Mouse (Mus musculus): Measurements from ENCODE around the gene BC005624. TPM values are rescaled to one million over a fixed set of nuclear protein-coding genes. Genes with fewer than 3 reads are reported as not detected.
A peak's percentile ranks its signal among the peaks of the same experiment; 100 is the strongest.

BC005624 gene
- polyA plus RNA-seq, 2 experiments = 46.5 to 65.1 TPM

DNA sequence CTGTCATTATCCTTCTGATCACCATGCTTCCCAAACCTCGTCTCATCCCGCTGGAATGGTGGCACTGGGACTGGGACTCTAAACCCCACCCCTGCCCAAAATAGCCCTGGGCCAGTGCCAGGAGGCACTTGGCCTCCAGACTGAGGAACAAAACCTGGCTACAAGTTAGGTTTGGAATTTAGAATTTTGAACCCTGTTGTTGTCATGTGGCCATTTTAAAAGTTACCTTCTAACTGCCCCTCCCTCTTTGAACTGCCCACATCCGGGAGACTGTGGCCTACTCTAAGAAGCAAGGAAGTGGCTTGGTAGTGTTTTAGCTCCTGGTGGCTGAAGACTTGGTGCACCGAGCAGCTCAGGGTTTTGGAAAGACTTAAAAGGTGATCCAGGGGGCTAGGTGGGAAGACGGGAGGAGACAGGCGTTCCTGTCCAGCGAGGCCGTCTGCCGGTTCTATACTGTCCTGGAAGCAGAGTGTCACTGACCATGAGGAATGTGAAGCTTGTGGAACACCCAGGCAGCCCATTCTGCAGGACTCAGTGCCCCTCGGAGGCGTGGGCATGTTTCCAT lies 13.5 kb upstream of the BC005624 start:
- Histone ChIP-seq H3K27me3 (ENCODE audit: control insufficient read depth, insufficient read depth, low read length) (no peaks in the 10 kb centered on the region), H3K4me1 (ENCODE audit: control insufficient read depth, insufficient read depth, low read length) (no peaks in the 10 kb centered on the region), H3K9ac (ENCODE audit: low read depth, low read length, severe bottlenecking) (no peak overlapping the region), H3K9me3 (ENCODE audit: control insufficient read depth, low read length) (no peaks in the 10 kb centered on the region), H3K36me3 (ENCODE audit: control insufficient read depth, insufficient read depth, low read length) (peaks cover 4% of the 10 kb centered on the region), H3K27ac (replicated peaks; ENCODE audit: low read depth, low read length) (no peak overlapping the region), H3K4me2 (replicated peaks; ENCODE audit: low read depth, low read length, severe bottlenecking) (no peak overlapping the region), H3K4me3 (replicated peaks; ENCODE audit: low read length) (no peak overlapping the region)
- no peak for DNase-seq (ENCODE audit: low spot score)
- no peak for ATAC-seq (ENCODE audit: low FRiP score, low read depth)
- TF ChIP-seq POLR2A (IDR thresholded peaks at IDR 0.05; ENCODE audit: borderline replicate concordance, extremely low read depth, insufficient read depth, insufficient read length) = no peak
- WGBS = 84% methylated on average over 11 of the region's 11 CpGs

DNA sequence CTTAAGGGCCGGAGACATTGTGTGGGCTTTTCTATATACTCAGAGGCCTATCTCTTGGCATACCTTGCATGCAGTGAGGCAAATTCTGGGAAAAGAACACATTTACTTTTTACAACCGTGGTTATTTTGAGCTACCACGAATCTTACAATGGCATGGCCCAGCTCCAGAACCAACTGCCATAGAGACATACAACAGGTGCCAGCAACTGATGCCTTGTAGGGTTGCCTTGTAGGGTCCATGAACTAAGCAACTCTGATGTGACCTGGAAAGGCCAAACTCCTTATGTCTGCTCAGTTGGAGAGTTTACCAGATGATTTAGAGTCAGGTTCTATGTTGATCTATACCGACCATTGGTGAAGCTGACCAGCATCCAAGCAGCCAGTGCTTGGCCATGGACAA lies 12.9 kb upstream of the BC005624 start:
- Histone ChIP-seq H3K4me2 (replicated peaks; ENCODE audit: low read depth, low read length, severe bottlenecking) (no peak overlapping the region), H3K4me1 (ENCODE audit: control insufficient read depth, insufficient read depth, low read length) (no peaks in the 10 kb centered on the region), H3K27me3 (ENCODE audit: control insufficient read depth, insufficient read depth, low read length) (no peaks in the 10 kb centered on the region), H3K36me3 (ENCODE audit: control insufficient read depth, insufficient read depth, low read length) (peaks cover 4% of the 10 kb centered on the region), H3K9me3 (ENCODE audit: control insufficient read depth, low read length) (no peaks in the 10 kb centered on the region), H3K4me3 (replicated peaks; ENCODE audit: low read length) (no peak overlapping the region), H3K9ac (ENCODE audit: low read depth, low read length, severe bottlenecking) (no peak overlapping the region), H3K27ac (replicated peaks; ENCODE audit: low read depth, low read length) (no peak overlapping the region)
- ATAC-seq (ENCODE audit: low FRiP score, low read depth) (no peak), DNase-seq (ENCODE audit: low spot score) (no peak)
- WGBS = 86% methylated on average over 4 of the region's 4 CpGs
- no peak for TF ChIP-seq POLR2A (IDR thresholded peaks at IDR 0.05; ENCODE audit: borderline replicate concordance, extremely low read depth, insufficient read depth, insufficient read length)

DNA sequence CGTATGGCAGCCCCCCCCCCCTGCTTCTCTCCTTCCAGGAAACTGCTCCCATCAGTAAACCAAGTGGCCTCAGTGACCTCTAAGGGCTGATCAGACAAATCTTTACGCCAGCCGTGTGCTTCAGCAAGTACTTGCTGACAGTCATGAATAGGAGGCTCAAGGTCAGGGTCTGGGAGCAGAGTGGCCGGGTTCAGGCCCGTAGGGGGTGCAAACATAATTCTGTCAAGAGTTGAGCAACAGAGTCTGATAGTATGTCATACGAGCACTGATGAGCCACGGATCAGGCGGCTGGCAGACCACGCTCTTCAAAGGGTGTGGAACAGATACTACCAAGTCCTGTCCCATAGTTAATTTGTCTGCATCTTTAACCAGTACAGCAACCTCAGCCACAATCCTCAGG lies 8.2 kb upstream of the BC005624 start:
- no peak overlapping the region for H3K4me2 ChIP-seq (replicated peaks; ENCODE audit: low read depth, low read length, severe bottlenecking)
- DNase-seq (ENCODE audit: low spot score) (no peak), ATAC-seq (ENCODE audit: low FRiP score, low read depth) (no peak)
- no peaks in the 10 kb centered on the region for H3K36me3 ChIP-seq (ENCODE audit: control insufficient read depth, insufficient read depth, low read length)
- WGBS = 83% methylated on average over 9 of the region's 9 CpGs
- no peak overlapping the region for H3K9ac ChIP-seq (ENCODE audit: low read depth, low read length, severe bottlenecking)
- H3K4me1 ChIP-seq (ENCODE audit: control insufficient read depth, insufficient read depth, low read length) = no peaks in the 10 kb centered on the region
- TF ChIP-seq POLR2A (IDR thresholded peaks at IDR 0.05; ENCODE audit: borderline replicate concordance, extremely low read depth, insufficient read depth, insufficient read length) = no peak
- no peaks in the 10 kb centered on the region for H3K9me3 ChIP-seq (ENCODE audit: control insufficient read depth, low read length)
- H3K27ac ChIP-seq (replicated peaks; ENCODE audit: low read depth, low read length) = no peak overlapping the region
- H3K4me3 ChIP-seq (replicated peaks; ENCODE audit: low read length) = no peak overlapping the region
- no peaks in the 10 kb centered on the region for H3K27me3 ChIP-seq (ENCODE audit: control insufficient read depth, insufficient read depth, low read length)

DNA sequence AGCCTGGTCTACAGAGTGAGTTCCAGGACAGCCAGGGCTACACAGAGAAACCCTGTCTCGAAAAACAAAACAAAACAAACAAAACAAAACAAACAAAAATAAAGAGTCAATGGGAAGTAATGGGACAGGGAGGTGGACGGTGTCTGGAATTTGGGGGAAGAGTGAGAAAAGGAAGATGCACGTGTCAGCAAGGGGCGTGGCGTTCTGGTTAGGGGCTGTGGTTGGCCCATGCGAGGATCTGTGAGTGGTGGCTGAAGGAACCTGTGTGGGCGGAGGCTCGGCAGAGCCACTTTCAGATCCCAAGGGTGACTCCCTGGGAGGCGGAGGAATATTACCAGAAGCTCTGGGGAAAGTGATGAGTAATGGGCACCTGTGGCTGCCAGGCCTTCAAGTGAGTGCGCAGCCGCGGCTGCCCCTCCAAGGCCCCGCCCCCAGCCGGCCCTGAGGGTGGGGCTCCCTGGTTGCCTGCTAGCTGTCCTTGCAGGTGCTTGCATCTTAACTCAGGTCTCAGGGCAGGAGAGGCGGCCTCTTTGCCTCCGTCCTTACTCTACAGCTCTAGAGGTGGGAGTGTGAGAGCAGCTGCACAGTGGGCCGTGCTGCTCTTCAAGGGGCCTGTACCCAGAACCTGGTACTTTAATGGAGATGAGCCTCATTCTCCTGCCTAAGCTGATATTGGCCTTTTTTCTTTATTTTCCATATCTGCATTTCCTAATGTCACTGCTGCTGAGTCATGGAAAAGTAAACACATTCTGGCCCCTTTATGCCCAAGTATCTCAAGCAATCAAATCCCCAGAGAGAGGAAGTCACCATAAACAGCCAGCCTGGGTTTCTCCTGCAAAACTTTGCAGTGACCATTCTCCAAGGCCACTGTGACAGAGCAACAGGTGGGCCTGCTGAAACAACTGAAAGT lies 3.4 kb upstream of the BC005624 start:
- Histone ChIP-seq H3K9me3 (ENCODE audit: control insufficient read depth, low read length) (no peaks in the 10 kb centered on the region), H3K4me2 (replicated peaks; ENCODE audit: low read depth, low read length, severe bottlenecking) (no peak overlapping the region), H3K9ac (ENCODE audit: low read depth, low read length, severe bottlenecking) (no peak overlapping the region), H3K36me3 (ENCODE audit: control insufficient read depth, insufficient read depth, low read length) (no peaks in the 10 kb centered on the region), H3K4me3 (replicated peaks; ENCODE audit: low read length) (no peak overlapping the region), H3K4me1 (ENCODE audit: control insufficient read depth, insufficient read depth, low read length) (peaks cover 6% of the 10 kb centered on the region; the same call in 1 of the 2 replicates), H3K27ac (replicated peaks; ENCODE audit: low read depth, low read length) (no peak overlapping the region), H3K27me3 (ENCODE audit: control insufficient read depth, insufficient read depth, low read length) (no peaks in the 10 kb centered on the region)
- 24% methylated on average over 17 of the region's 17 CpGs for WGBS
- no peak for TF ChIP-seq POLR2A (IDR thresholded peaks at IDR 0.05; ENCODE audit: borderline replicate concordance, extremely low read depth, insufficient read depth, insufficient read length)
- DNase-seq (ENCODE audit: low spot score) (peak; percentile 28), ATAC-seq (ENCODE audit: low FRiP score, low read depth) (no peak)

DNA sequence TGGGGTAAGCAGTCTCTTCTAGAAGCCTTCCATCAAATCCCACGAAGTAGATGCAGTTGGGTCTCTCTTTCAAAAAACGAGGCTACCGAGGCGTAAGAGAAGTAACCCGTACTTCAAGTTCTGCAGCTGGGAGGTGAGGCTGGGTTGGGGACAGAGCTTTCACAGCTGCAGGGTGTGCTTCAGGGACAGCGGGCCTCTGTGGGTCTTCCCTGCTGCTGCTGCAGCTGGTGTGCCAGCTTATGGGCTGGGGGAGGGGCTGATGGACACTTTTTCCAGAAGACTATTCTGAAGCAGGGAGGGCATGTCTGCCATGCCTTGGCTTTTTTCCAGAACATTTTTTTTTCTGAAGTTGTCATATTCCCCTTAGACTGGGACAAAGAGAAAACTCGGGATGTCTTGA lies 1.0 kb upstream of the BC005624 start:
- 53% methylated on average over 7 of the region's 7 CpGs for WGBS
- no peak overlapping the region for H3K27ac ChIP-seq (replicated peaks; ENCODE audit: low read depth, low read length)

More for the DNA sequence above, 1.0 kb upstream of the BC005624 start:
- Histone ChIP-seq H3K4me3 (replicated peaks; ENCODE audit: low read length) (peak overlapping the region; percentile 81), H3K4me2 (replicated peaks; ENCODE audit: low read depth, low read length, severe bottlenecking) (peak overlapping the region; percentile 85), H3K36me3 (ENCODE audit: control insufficient read depth, insufficient read depth, low read length) (peaks cover 13% of the 10 kb centered on the region), H3K9me3 (ENCODE audit: control insufficient read depth, low read length) (no peaks in the 10 kb centered on the region), H3K9ac (ENCODE audit: low read depth, low read length, severe bottlenecking) (no peak overlapping the region), H3K27me3 (ENCODE audit: control insufficient read depth, insufficient read depth, low read length) (no peaks in the 10 kb centered on the region), H3K4me1 (ENCODE audit: control insufficient read depth, insufficient read depth, low read length) (peaks cover 6% of the 10 kb centered on the region; the same call in 1 of the 2 replicates)
- no peak for TF ChIP-seq POLR2A (IDR thresholded peaks at IDR 0.05; ENCODE audit: borderline replicate concordance, extremely low read depth, insufficient read depth, insufficient read length)
- DNase-seq (ENCODE audit: low spot score) = no peak
- ATAC-seq (ENCODE audit: low FRiP score, low read depth) = no peak

Measured in limb, embryonic 14.5 days (tissue).